Mouse (Mus musculus): Measurements from ENCODE around the gene Prrc2a. TPM values are rescaled to one million over a fixed set of nuclear protein-coding genes. Genes with fewer than 3 reads are reported as not detected.

The Prrc2a gene
- polyA plus RNA-seq, 1 experiment from 2014 or later = 238 TPM

- Histone ChIP-seq H3K9me3 (ENCODE audit: low read depth, low read length) (no peaks in the 10 kb centered on the region), H3K4me3 (ENCODE audit: low read depth, low read length) (no peak overlapping the region), H3K9ac (no peak overlapping the region), H3K27me3 (ENCODE audit: insufficient read depth, low read length) (peaks cover 25% of the 10 kb centered on the region), H3K36me3 (ENCODE audit: insufficient read depth) (no peaks in the 10 kb centered on the region), H3K27ac (ENCODE audit: low read depth) (no peak overlapping the region), H3K4me1 (ENCODE audit: insufficient read depth) (no peaks in the 10 kb centered on the region), H3K4me2 (no peak overlapping the region)
- WGBS = 74% methylated on average over 4 of the region's 4 CpGs
- DNase-seq (no peak), ATAC-seq (ENCODE audit: insufficient read depth) (no peak)
- TF ChIP-seq CTCF (IDR thresholded peaks at IDR 0.05; ENCODE audit: low read depth) = no peak
Observed at GRCm38 (mm10) chr17:35202442-35202841, 37.7 kb upstream of the Prrc2a start.

DNA sequence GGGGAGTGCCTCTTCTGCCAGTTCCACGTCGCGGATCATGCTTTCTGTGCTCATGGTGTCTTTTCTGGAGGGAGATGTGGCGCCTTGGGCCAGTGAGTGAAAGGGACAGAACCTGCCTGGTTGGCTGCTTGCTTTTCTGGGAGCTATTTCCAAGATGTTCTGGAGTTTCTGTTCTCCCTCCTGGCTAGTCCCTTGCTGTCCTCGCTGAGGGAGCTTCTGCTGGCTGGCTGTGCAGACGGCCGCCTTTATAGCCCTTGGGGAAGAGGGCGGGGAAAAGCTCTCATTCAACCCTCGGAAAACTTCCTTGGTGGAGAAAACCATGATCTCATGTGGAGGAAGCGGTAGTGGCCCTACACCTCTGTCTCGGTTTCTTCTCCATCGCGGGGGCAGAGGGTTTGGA is 37.1 kb upstream of the Prrc2a start, which contains the start of gene Tnf:
Tnf (minus strand) TSS at position 221 of the 400 bp plus-strand sequence.
- no peak within 1 kb of the TSS for H3K27ac ChIP-seq (ENCODE audit: low read depth)
- H3K36me3 ChIP-seq (ENCODE audit: insufficient read depth) = no peaks in the 10 kb centered on the region
- ATAC-seq (ENCODE audit: insufficient read depth) (no peak), DNase-seq (no peak)
- H3K27me3 ChIP-seq (ENCODE audit: insufficient read depth, low read length) = peaks cover 30% of the 10 kb centered on the region
- no peak for TF ChIP-seq CTCF (IDR thresholded peaks at IDR 0.05; ENCODE audit: low read depth)
- H3K4me2 ChIP-seq = no peak within 1 kb of the TSS
- no peaks in the 10 kb centered on the region for H3K9me3 ChIP-seq (ENCODE audit: low read depth, low read length)
- no peaks in the 10 kb centered on the region for H3K4me1 ChIP-seq (ENCODE audit: insufficient read depth)
- 0 out of 2 replicates have a peak within 1 kb of the TSS, but pooled peaks have one; percentile 1 for H3K4me3 ChIP-seq (ENCODE audit: low read depth, low read length)
- 38% methylated on average over 13 of the region's 13 CpGs for WGBS
- no peak within 1 kb of the TSS for H3K9ac ChIP-seq

- DNase-seq (no peak), ATAC-seq (ENCODE audit: insufficient read depth) (no peak)
- Histone ChIP-seq H3K9ac (no peak overlapping the region), H3K4me2 (no peak overlapping the region), H3K27me3 (ENCODE audit: insufficient read depth, low read length) (peaks cover 37% of the 10 kb centered on the region), H3K9me3 (ENCODE audit: low read depth, low read length) (no peaks in the 10 kb centered on the region), H3K27ac (ENCODE audit: low read depth) (no peak overlapping the region), H3K4me1 (ENCODE audit: insufficient read depth) (no peaks in the 10 kb centered on the region), H3K36me3 (ENCODE audit: insufficient read depth) (no peaks in the 10 kb centered on the region), H3K4me3 (ENCODE audit: low read depth, low read length) (0 out of 2 replicates have a peak overlapping the region, but pooled peaks have one; percentile 1)
- no peak for TF ChIP-seq CTCF (IDR thresholded peaks at IDR 0.05; ENCODE audit: low read depth)
- 46% methylated on average over 11 of the region's 11 CpGs for WGBS
Observed at GRCm38 (mm10) chr17:35201128-35201527, 36.4 kb upstream of the Prrc2a start.

DNA sequence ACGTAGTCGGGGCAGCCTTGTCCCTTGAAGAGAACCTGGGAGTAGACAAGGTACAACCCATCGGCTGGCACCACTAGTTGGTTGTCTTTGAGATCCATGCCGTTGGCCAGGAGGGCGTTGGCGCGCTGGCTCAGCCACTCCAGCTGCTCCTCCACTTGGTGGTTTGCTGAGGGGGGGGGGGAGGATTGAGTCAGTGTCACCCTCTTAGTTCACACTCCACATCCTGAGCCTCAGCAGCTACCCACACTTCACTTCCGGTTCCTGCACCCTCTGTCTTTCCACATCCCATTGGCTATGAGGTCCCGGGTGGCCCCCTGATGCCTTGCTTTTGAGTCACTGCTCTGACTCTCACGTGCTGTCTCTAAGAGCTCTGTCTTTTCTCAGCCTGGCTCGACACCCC is 35.7 kb upstream of the Prrc2a start:
- Histone ChIP-seq H3K36me3 (ENCODE audit: insufficient read depth) (no peaks in the 10 kb centered on the region), H3K4me1 (ENCODE audit: insufficient read depth) (no peaks in the 10 kb centered on the region; the same call in 1 of the 2 replicates), H3K4me3 (ENCODE audit: low read depth, low read length) (no peak overlapping the region), H3K9me3 (ENCODE audit: low read depth, low read length) (no peaks in the 10 kb centered on the region), H3K27me3 (ENCODE audit: insufficient read depth, low read length) (peaks cover 44% of the 10 kb centered on the region), H3K27ac (ENCODE audit: low read depth) (no peak overlapping the region), H3K4me2 (no peak overlapping the region), H3K9ac (no peak overlapping the region)
- DNase-seq = no peak
- no peak for TF ChIP-seq CTCF (IDR thresholded peaks at IDR 0.05; ENCODE audit: low read depth)
- WGBS = 70% methylated on average over 11 of the region's 11 CpGs
- ATAC-seq (ENCODE audit: insufficient read depth) = no peak

DNA sequence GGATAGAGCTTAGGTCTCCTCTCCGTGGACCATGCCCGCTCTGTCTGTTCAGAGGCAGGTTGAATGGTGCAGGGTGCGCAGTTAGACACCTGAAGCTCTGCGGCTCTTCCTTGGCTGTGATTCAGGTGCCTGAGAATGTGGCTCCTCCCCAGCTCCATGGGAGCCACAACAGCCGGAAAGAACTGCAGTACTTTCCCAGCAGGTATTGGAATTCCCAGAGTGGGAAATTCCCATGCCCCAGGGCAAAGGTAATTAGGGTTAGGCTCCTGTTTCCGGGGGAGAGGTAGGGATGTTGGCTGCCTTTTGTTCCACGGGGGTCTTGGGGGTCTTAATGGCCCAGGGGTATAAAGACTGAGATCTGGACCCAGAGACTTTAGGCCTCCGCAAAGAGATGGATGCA is 34.2 kb upstream of the Prrc2a start:
- TF ChIP-seq CTCF (IDR thresholded peaks at IDR 0.05; ENCODE audit: low read depth) = no peak
- H3K9ac ChIP-seq = no peak overlapping the region
- H3K4me3 ChIP-seq (ENCODE audit: low read depth, low read length) = no peak overlapping the region
- no peaks in the 10 kb centered on the region for H3K9me3 ChIP-seq (ENCODE audit: low read depth, low read length)
- peaks cover 48% of the 10 kb centered on the region for H3K27me3 ChIP-seq (ENCODE audit: insufficient read depth, low read length)
- WGBS = 28% methylated on average over 8 of the region's 8 CpGs
- H3K4me1 ChIP-seq (ENCODE audit: insufficient read depth) = no peaks in the 10 kb centered on the region; the same call in none of the 2 replicates
- H3K27ac ChIP-seq (ENCODE audit: low read depth) = no peak overlapping the region
- H3K36me3 ChIP-seq (ENCODE audit: insufficient read depth) = no peaks in the 10 kb centered on the region
- no peak overlapping the region for H3K4me2 ChIP-seq
- DNase-seq (no peak), ATAC-seq (ENCODE audit: insufficient read depth) (no peak)

GRCm38 (mm10) chr17:35198029-35198428 is 33.3 kb upstream of the Prrc2a start:
- no peak for TF ChIP-seq CTCF (IDR thresholded peaks at IDR 0.05; ENCODE audit: low read depth)
- Histone ChIP-seq H3K4me1 (ENCODE audit: insufficient read depth) (no peaks in the 10 kb centered on the region; the same call in none of the 2 replicates), H3K27me3 (ENCODE audit: insufficient read depth, low read length) (peaks cover 43% of the 10 kb centered on the region), H3K36me3 (ENCODE audit: insufficient read depth) (no peaks in the 10 kb centered on the region), H3K9ac (no peak overlapping the region), H3K27ac (ENCODE audit: low read depth) (no peak overlapping the region), H3K9me3 (ENCODE audit: low read depth, low read length) (no peaks in the 10 kb centered on the region), H3K4me3 (ENCODE audit: low read depth, low read length) (no peak overlapping the region), H3K4me2 (no peak overlapping the region)
- ATAC-seq (ENCODE audit: insufficient read depth) (no peak), DNase-seq (no peak)
- WGBS = 53% methylated on average over 7 of the region's 7 CpGs

GRCm38 (mm10) chr17:35197126-35197525 is 32.4 kb upstream of the Prrc2a start:
- H3K4me3 ChIP-seq (ENCODE audit: low read depth, low read length) = no peak overlapping the region
- no peak overlapping the region for H3K9ac ChIP-seq
- no peaks in the 10 kb centered on the region for H3K9me3 ChIP-seq (ENCODE audit: low read depth, low read length)
- no peak overlapping the region for H3K27ac ChIP-seq (ENCODE audit: low read depth)
- ATAC-seq (ENCODE audit: insufficient read depth) = no peak
- H3K36me3 ChIP-seq (ENCODE audit: insufficient read depth) = no peaks in the 10 kb centered on the region
- no peak overlapping the region for H3K4me2 ChIP-seq
- TF ChIP-seq CTCF (IDR thresholded peaks at IDR 0.05; ENCODE audit: low read depth) = no peak
- WGBS = 42% methylated on average over 5 of the region's 6 CpGs
- peaks cover 43% of the 10 kb centered on the region for H3K27me3 ChIP-seq (ENCODE audit: insufficient read depth, low read length)
- DNase-seq = no peak
- H3K4me1 ChIP-seq (ENCODE audit: insufficient read depth) = no peaks in the 10 kb centered on the region; the same call in none of the 2 replicates

GRCm38 (mm10) chr17:35196321-35196641 is 31.6 kb upstream of the Prrc2a start:
- TF ChIP-seq CTCF (IDR thresholded peaks at IDR 0.05; ENCODE audit: low read depth) = no peak
- peak overlapping the region; percentile 41 for H3K4me3 ChIP-seq (ENCODE audit: low read depth, low read length)
- no peak for ATAC-seq (ENCODE audit: insufficient read depth)
- 24% methylated on average over 9 of the region's 9 CpGs for WGBS
- H3K27ac ChIP-seq (ENCODE audit: low read depth) = no peak overlapping the region
- no peaks in the 10 kb centered on the region for H3K36me3 ChIP-seq (ENCODE audit: insufficient read depth)
- H3K4me1 ChIP-seq (ENCODE audit: insufficient read depth) = no peaks in the 10 kb centered on the region; the same call in none of the 2 replicates
- H3K9ac ChIP-seq = peak overlapping the region; percentile 7; the same call in 1 of the 2 replicates
- peaks cover 38% of the 10 kb centered on the region for H3K27me3 ChIP-seq (ENCODE audit: insufficient read depth, low read length)
- H3K9me3 ChIP-seq (ENCODE audit: low read depth, low read length) = no peaks in the 10 kb centered on the region
- no peak for DNase-seq
- peak overlapping the region; percentile 77 for H3K4me2 ChIP-seq
